Mouse (Mus musculus) embryonic facial prominence, embryonic 11.5 days (tissue): Measurements from ENCODE around the gene Cfl2. TPM values are rescaled to one million over a fixed set of nuclear protein-coding genes. Genes with fewer than 3 reads are reported as not detected.
"Not testable (repeated sequence)": the region's sequence is repeated elsewhere in the genome, so short reads cannot be mapped to it uniquely, and the experiment has no call there.

Experiments
- ATAC-seq: fragments of 200-750 bp; cut with Nextera tagmentation; replicated peaks from 2 replicates; pipeline ENCODE4 v1.8.0; 2017; ENCODE audit warnings: low read depth; ENCODE audit not compliant: insufficient number of reproducible peaks, low FRiP score, low TSS enrichment
- DNase-seq: peaks from one replicate; pipeline ENCODE4 v3.0.0-alpha.2; 2015; ENCODE audit warnings: low spot score
- H3K27ac ChIP-seq: fragments of 300-500 bp; sonication (generic); replicated peaks from 2 replicates; pipeline ENCODE4 v1.5.1; 2014; ENCODE audit warnings: mild to moderate bottlenecking, low read depth, low read length, control low read depth
- H3K27me3 ChIP-seq: fragments of 300-500 bp; sonication (generic); 2 replicates; pipeline ENCODE4 v1.6.1; 2014; ENCODE audit warnings: mild to moderate bottlenecking, low read length, moderate library complexity, mixed read lengths; ENCODE audit not compliant: control insufficient read depth, insufficient read depth
- H3K36me3 ChIP-seq: fragments of 300-500 bp; sonication (generic); replicated peaks from 2 replicates; pipeline ENCODE4 v1.6.1; 2014; ENCODE audit warnings: low read depth, mild to moderate bottlenecking, low read length, moderate library complexity, mixed read lengths; ENCODE audit not compliant: control insufficient read depth, insufficient read depth
- H3K4me1 ChIP-seq: fragments of 300-500 bp; sonication (generic); 2 replicates; pipeline ENCODE4 v1.6.1; 2014; ENCODE audit warnings: low read length, mixed read lengths; ENCODE audit not compliant: control insufficient read depth, insufficient read depth
- H3K4me2 ChIP-seq: fragments of 300-500 bp; sonication (generic); 2 replicates; pipeline ENCODE4 v1.6.1; 2014; ENCODE audit warnings: low read depth, mild to moderate bottlenecking, control low read depth, low read length, moderate library complexity
- H3K4me3 ChIP-seq: fragments of 300-500 bp; sonication (generic); 2 replicates; pipeline ENCODE4 v1.5.1; 2014; ENCODE audit warnings: low read depth, low read length, control low read depth
- H3K9ac ChIP-seq: fragments of 300-500 bp; sonication (generic); replicated peaks from 2 replicates; pipeline ENCODE4 v1.6.1; 2014; ENCODE audit warnings: mild to moderate bottlenecking, control low read depth, low read length
- H3K9me3 ChIP-seq: fragments of 300-500 bp; sonication (generic); replicated peaks from 2 replicates; pipeline ENCODE4 v1.6.1; 2016; ENCODE audit warnings: mild to moderate bottlenecking, low read length, inconsistent platforms, mixed read lengths; ENCODE audit not compliant: control insufficient read depth
- WGBS: fragments of 180-500 bp; shearing (Covaris S2); extraction: QIAGEN DNeasy Blood & Tissue Kit; methylation state at CpG from one replicate; pipeline ENCODE4 v1.1.7; 2014; 5-methylcytosine and 5-hydroxymethylcytosine counted together
- polyA plus RNA-seq: library from polyadenylated mRNA; unstranded; fragments of >200 nt; fragmentation: Nextera tagmentation; extraction: Ambion mirVana; gene quantifications from 2 replicates; pipeline ENCODE4 v1.2.1, GENCODE M21; 2014

The Cfl2 gene
- polyA plus RNA-seq, 1 experiment from 2014 or later: 222 TPM

DNA sequence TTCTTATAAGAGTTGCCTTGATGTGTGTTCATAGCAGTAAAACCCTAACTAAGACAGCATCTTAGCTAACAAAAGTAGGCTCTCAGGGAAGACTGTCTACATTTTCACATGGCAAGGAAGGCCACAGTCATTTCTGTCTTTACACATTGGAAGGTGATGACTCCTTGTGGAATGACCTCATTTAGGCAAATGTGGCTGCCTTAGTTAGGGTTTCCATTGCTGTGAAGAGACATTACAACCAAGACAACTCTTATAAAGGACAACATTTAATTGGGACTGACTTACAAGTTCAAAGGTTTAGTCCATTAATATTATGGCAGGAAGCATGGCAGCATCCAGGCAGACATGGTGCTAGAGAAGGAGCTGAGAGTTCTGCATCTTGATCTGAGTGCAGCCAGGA, 23.7 kb downstream of the Cfl2 start:
- H3K9me3 ChIP-seq: no peaks in the 10 kb centered on the region
- DNase-seq (no peak), ATAC-seq (no peak)
- no peaks in the 10 kb centered on the region for H3K4me1 ChIP-seq
- H3K9ac ChIP-seq: no peak overlapping the region
- H3K36me3 ChIP-seq: no peaks in the 10 kb centered on the region
- no peak overlapping the region for H3K4me3 ChIP-seq
- H3K27ac ChIP-seq: no peak overlapping the region
- H3K4me2 ChIP-seq: no peak overlapping the region
- no peaks in the 10 kb centered on the region for H3K27me3 ChIP-seq

DNA sequence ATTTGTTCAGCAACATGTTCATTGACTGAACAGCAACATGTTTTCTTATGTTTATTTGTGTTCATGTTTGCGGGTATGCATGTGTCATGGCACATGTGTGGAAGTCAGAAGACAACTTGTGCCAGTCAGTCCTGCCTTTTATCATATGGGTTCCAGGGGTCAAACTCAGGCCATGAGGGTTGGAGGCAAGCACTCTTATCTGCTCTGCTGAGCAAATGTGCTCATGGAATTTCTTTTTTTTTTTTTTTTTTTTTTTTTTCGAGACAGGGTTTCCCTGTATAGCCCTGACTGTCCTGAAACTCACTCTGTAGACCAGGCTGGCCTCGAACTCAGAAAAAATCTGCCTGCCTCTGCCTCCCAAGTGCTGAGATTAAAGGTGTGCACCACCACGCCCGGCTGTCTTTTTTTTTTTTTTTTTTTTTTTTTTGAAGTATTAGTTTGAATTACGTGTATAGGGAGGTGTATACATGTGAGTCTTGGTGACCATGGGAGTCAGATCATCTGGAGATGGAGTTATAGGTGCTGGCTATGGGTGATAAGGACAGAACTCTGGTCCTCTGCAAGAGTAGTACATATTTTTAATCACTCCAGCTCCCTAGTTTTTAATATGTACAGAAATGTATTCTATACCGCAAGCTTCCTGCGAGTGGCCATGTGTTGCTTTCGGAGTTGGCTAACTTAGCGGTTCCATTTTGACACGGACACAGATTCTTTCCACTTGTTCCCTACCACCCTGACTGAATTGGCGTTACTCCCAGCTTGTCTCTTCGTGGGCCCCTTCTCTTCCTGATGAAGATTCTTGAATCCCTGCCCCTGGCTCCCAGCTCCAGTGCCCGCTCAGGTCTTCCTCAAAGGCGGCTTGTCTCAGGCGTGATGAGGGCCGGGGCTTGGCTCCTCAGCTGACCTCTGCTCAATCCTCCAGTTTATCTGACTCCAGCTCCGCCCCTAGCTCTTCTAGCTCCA, 26.8 kb downstream of the Cfl2 start:
- H3K27me3 ChIP-seq: no peaks in the 10 kb centered on the region
- H3K9me3 ChIP-seq: no peaks in the 10 kb centered on the region
- no peak overlapping the region for H3K4me2 ChIP-seq
- ATAC-seq (no peak), DNase-seq (no peak)
- no peak overlapping the region for H3K27ac ChIP-seq
- H3K36me3 ChIP-seq: no peaks in the 10 kb centered on the region
- WGBS: 82% methylated on average over 17 of the region's 18 CpGs
- no peaks in the 10 kb centered on the region for H3K4me1 ChIP-seq
- H3K4me3 ChIP-seq: no peak overlapping the region
- no peak overlapping the region for H3K9ac ChIP-seq

DNA sequence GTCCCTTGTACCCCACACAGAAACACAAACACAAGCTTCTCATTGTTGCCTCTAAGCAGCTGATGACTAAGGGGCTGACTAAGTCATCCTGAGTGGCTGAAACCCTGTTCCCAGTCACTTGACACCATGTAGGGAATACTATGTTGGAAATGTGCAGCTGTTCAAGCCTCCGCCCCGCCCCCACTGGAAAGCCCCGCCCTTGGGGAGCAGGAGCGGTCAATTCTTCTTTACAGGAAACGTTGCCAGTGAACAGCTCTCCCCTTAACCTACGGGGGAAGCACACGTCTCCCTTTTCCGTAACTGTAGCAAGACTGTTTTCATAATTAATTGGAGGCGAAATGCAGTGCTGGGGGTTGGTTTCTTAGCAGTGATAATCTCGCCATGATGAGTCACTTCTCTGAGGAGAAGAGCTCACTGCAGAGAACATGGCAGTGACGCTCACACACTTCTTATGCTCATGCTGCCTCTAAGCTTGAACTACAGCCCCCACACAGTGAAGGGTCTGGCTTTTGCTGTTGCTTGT, 27.7 kb downstream of the Cfl2 start:
- DNase-seq: peak; percentile 89
- no peaks in the 10 kb centered on the region for H3K27me3 ChIP-seq
- ATAC-seq: peak; percentile 87
- peak overlapping the region; percentile 18; the same call in 1 of the 2 replicates for H3K4me3 ChIP-seq
- H3K4me1 ChIP-seq: no peaks in the 10 kb centered on the region
- H3K27ac ChIP-seq: no peak overlapping the region
- peak overlapping the region; percentile 32 for H3K4me2 ChIP-seq
- no peaks in the 10 kb centered on the region for H3K36me3 ChIP-seq
- 9% methylated on average over 11 of the region's 11 CpGs for WGBS
- H3K9ac ChIP-seq: peak overlapping the region; percentile 14
- no peaks in the 10 kb centered on the region for H3K9me3 ChIP-seq

DNA sequence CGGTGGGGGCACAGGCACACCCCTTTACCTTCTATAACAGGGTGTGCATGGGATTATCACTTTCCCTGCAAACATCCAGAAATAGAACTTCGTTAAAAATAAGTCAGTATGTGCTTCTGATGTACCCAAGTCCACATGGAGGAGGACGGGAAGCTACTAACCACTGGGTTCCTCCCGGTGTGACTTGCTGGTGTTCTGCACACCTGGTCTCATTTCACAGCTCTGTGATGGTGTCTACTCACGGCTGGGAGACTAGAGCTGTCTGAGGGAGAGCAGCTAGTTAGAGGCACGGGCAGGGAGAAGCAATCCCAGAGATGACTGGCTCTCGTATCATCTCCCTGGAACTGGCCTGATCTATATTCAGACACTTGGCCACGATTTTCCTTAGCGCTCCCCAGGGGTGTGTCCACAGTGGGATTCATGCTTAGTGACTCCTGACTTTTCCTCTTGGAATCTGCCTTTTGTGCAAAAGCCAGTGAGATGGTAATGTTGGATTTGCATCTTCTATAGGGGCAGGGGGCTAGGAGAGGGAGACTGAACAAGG, 28.7 kb downstream of the Cfl2 start:
- Histone ChIP-seq H3K4me1 (no peaks in the 10 kb centered on the region), H3K4me2 (no peak overlapping the region), H3K9ac (no peak overlapping the region), H3K9me3 (no peaks in the 10 kb centered on the region), H3K27me3 (no peaks in the 10 kb centered on the region), H3K27ac (no peak overlapping the region), H3K4me3 (no peak overlapping the region), H3K36me3 (no peaks in the 10 kb centered on the region)
- ATAC-seq (no peak), DNase-seq (no peak)
- WGBS: 72% methylated on average over 9 of the region's 9 CpGs

DNA sequence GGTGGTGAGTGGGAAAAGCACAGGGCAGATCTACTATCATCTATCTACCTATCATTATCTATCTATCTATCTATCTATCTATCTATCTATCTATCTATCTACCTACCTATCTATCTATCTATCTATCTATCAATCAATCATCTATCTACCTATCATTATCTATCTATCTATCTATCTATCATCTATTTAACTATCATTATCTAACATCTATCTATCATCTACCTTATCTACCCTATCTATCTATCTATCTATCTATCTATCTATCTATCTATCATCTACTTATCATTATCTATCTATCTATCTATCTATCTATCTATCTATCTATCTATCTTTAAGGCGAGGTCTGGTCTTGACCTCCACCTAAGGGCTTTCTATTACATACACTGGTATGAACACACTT, 30.8 kb downstream of the Cfl2 start:
- ATAC-seq, H3K4me1 ChIP-seq, H3K9me3 ChIP-seq, DNase-seq, H3K27me3 ChIP-seq, H3K27ac ChIP-seq, H3K4me2 ChIP-seq, H3K9ac ChIP-seq, H3K36me3 ChIP-seq, H3K4me3 ChIP-seq: not testable (repeated sequence)
- 91% methylated on average over 1 of the region's 1 CpGs for WGBS

DNA sequence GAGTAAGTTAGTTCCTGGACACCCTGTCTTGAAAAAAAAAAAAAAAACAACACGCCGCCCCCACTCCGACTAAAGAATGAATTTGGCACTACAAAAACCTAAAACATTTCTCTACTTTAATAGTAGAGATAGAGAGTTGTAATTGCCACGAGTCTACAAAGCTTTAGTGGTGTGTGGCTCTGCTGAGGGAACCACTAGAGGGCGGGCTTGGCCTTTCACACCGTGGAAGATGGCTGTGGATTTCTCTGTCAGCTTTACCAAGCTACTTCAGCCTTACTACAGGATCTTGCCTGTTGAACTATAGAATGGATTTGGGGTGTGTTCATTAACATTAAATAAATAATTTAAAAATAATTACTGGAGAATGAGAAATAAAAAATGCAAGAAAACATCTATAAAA, 32.1 kb downstream of the Cfl2 start:
- 18% methylated on average over 6 of the region's 6 CpGs for WGBS
- Histone ChIP-seq H3K27me3 (no peaks in the 10 kb centered on the region), H3K4me3 (no peak overlapping the region), H3K4me1 (no peaks in the 10 kb centered on the region), H3K9ac (no peak overlapping the region), H3K36me3 (no peaks in the 10 kb centered on the region), H3K9me3 (no peaks in the 10 kb centered on the region), H3K4me2 (no peak overlapping the region), H3K27ac (no peak overlapping the region)
- DNase-seq: peak; percentile 88
- ATAC-seq: 0 out of 2 replicates have a peak, but pooled peaks have one; percentile 64

DNA sequence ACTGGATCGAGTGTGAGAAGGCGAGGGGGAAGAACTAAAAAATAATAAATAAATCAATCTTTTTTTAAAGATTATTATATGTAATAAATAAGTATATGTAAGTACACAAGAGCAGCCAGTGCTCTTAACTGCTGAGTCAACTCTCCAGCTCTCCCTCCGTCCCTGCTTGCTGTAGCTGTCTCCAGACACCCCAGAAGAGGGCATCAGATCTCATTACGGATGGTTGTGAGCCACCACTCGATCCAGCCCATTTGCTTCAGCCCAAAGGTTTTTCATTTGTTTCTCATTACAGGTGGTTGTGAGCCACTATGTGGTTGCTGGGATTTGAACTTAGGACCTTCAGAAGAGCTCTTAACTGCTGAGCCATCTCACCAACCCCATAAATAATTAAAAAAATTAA, 32.8 kb downstream of the Cfl2 start:
- WGBS: 57% methylated on average over 5 of the region's 5 CpGs
- no peak for ATAC-seq
- no peaks in the 10 kb centered on the region for H3K9me3 ChIP-seq

DNA sequence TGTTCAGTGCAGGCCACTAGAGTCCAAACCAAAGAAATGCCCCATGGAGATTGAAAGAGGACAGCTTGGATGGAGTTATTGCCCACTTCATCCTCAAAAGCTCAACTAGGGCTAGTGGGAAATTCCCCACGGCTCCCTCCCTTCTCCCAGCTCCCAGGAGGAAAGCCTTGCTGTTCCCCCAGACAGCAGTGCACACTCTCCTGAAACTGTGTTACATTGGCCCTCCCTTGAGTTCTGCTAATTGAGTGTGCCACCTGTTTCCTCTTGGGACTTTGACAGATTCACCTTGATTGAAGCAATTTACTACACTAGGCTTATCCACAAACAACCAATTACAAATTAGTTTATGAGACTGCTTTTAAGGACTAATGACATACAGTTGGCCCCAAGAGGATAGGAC, 34.6 kb downstream of the Cfl2 start:
- H3K9me3 ChIP-seq: no peaks in the 10 kb centered on the region
- DNase-seq: no peak
- no peaks in the 10 kb centered on the region for H3K27me3 ChIP-seq
- H3K4me1 ChIP-seq: no peaks in the 10 kb centered on the region
- no peak overlapping the region for H3K9ac ChIP-seq
- 74% methylated on average over 1 of the region's 1 CpGs for WGBS
- H3K36me3 ChIP-seq: no peaks in the 10 kb centered on the region
- H3K4me2 ChIP-seq: no peak overlapping the region
- no peak overlapping the region for H3K27ac ChIP-seq
- no peak for ATAC-seq
- H3K4me3 ChIP-seq: no peak overlapping the region

More for the DNA sequence above, 32.8 kb downstream of the Cfl2 start:
- no peak overlapping the region for H3K27ac ChIP-seq
- no peaks in the 10 kb centered on the region for H3K27me3 ChIP-seq
- no peak overlapping the region for H3K4me3 ChIP-seq
- H3K36me3 ChIP-seq: no peaks in the 10 kb centered on the region
- no peak overlapping the region for H3K4me2 ChIP-seq
- DNase-seq: no peak
- no peak overlapping the region for H3K9ac ChIP-seq
- no peaks in the 10 kb centered on the region for H3K4me1 ChIP-seq
